Mouse (Mus musculus): ENCODE data around the gene Mapk3.
A peak's percentile ranks its signal among the peaks of the same experiment; 100 is the strongest.

GRCm38 (mm10) chr7:126799050-126799467 is 39.7 kb downstream of the Mapk3 start:
- TF ChIP-seq CTCF (IDR thresholded peaks at IDR 0.05; ENCODE audit: control insufficient read depth, insufficient read depth, low read length) (0 out of 2 replicates have a peak, but pooled peaks have one; percentile 2), POLR2A (IDR thresholded peaks at IDR 0.05; ENCODE audit: borderline replicate concordance, control insufficient read depth, low read depth, low read length) (peak; percentile 92)

All from bone marrow, adult 2 months (tissue).